Mouse (Mus musculus) limb, embryonic 14.5 days (tissue): ENCODE measurements at regions not wholly inside any gene's neighbourhood (a gene's known extent, or its start where the extent isn't known, plus 50 kb on each side); places are given as distances from the start of the nearest gene placed in this dataset.

Source experiments
- ATAC-seq: fragments of 200-750 bp; cut with Nextera tagmentation; 2 replicates; pipeline ENCODE4 v1.8.0; 2017; ENCODE audit warnings: low read depth, moderate number of reproducible peaks, moderate TSS enrichment; ENCODE audit not compliant: low FRiP score
- DNase-seq: peaks from one replicate; pipeline ENCODE4 v3.0.0-alpha.2; 2015; ENCODE audit warnings: low spot score
- H3K27ac ChIP-seq: fragments of 300-500 bp; sonication (generic); replicated peaks from 2 replicates; pipeline ENCODE4 v1.5.1; 2014; ENCODE audit warnings: low read depth, mild to moderate bottlenecking, low read length, moderate library complexity, mixed read lengths
- H3K27me3 ChIP-seq: fragments of 300-500 bp; sonication (generic); 2 replicates; pipeline ENCODE4 v1.6.1; 2014; ENCODE audit warnings: low read length, mixed read lengths; ENCODE audit not compliant: control insufficient read depth, insufficient read depth
- H3K36me3 ChIP-seq: fragments of 300-500 bp; sonication (generic); 2 replicates; pipeline ENCODE4 v1.6.1; 2014; ENCODE audit warnings: mild to moderate bottlenecking, low read length, moderate library complexity, mixed read lengths; ENCODE audit not compliant: control insufficient read depth, insufficient read depth
- H3K4me1 ChIP-seq: fragments of 300-500 bp; sonication (generic); 2 replicates; pipeline ENCODE4 v1.6.1; 2014; ENCODE audit warnings: antibody characterized with exemption, low read length, mixed read lengths; ENCODE audit not compliant: control insufficient read depth, insufficient read depth
- H3K4me2 ChIP-seq: fragments of 300-500 bp; sonication (generic); replicated peaks from 2 replicates; pipeline ENCODE4 v1.6.1; 2014; ENCODE audit warnings: low read depth, mild to moderate bottlenecking, low read length, moderate library complexity; ENCODE audit not compliant: severe bottlenecking
- H3K4me3 ChIP-seq: fragments of 300-500 bp; sonication (generic); replicated peaks from 2 replicates; pipeline ENCODE4 v1.5.1; 2014; ENCODE audit warnings: low read length
- H3K9ac ChIP-seq: fragments of 300-500 bp; sonication (generic); 2 replicates; pipeline ENCODE4 v1.6.1; 2014; ENCODE audit warnings: mild to moderate bottlenecking, low read depth, low read length, moderate library complexity; ENCODE audit not compliant: severe bottlenecking
- H3K9me3 ChIP-seq: fragments of 300-500 bp; sonication (generic); 2 replicates; pipeline ENCODE4 v1.6.1; 2016; ENCODE audit warnings: low read length; ENCODE audit not compliant: control insufficient read depth
- POLR2A ChIP-seq: fragments of 200-500 bp; IDR thresholded peaks from 2 replicates; pipeline ENCODE4 v1.8.0; 2012; ENCODE audit warnings: inconsistent platforms, mild to moderate bottlenecking, moderate library complexity, borderline replicate concordance; ENCODE audit not compliant: insufficient read depth, insufficient read length; ENCODE audit errors: extremely low read depth
- WGBS: fragments of 180-500 bp; shearing (Covaris S2); extraction: QIAGEN DNeasy Blood & Tissue Kit; methylation state at CpG from one replicate; pipeline ENCODE4 v1.1.7; 2014; 5-methylcytosine and 5-hydroxymethylcytosine counted together

GRCm38 (mm10) chr13:30050745-30051508, 65.1 kb upstream of the E2f3 start:
- no peak for TF ChIP-seq POLR2A
- H3K4me3 ChIP-seq, result no peak overlapping the region
- H3K4me1 ChIP-seq, result no peaks in the 10 kb centered on the region
- 77% methylated on average over 9 of the region's 9 CpGs for WGBS
- no peak for ATAC-seq
- H3K9me3 ChIP-seq, result no peaks in the 10 kb centered on the region
- no peak overlapping the region for H3K4me2 ChIP-seq
- no peak overlapping the region for H3K27ac ChIP-seq
- H3K27me3 ChIP-seq, result no peaks in the 10 kb centered on the region
- no peak overlapping the region for H3K9ac ChIP-seq
- H3K36me3 ChIP-seq, result no peaks in the 10 kb centered on the region
- DNase-seq, result no peak

GRCm38 (mm10) chr13:30048260-30048859, 62.5 kb upstream of the E2f3 start:
- Histone ChIP-seq H3K9me3 (no peaks in the 10 kb centered on the region), H3K4me2 (no peak overlapping the region), H3K9ac (no peak overlapping the region), H3K27me3 (no peaks in the 10 kb centered on the region), H3K36me3 (no peaks in the 10 kb centered on the region), H3K4me3 (no peak overlapping the region), H3K4me1 (no peaks in the 10 kb centered on the region), H3K27ac (no peak overlapping the region)
- TF ChIP-seq POLR2A, result no peak
- ATAC-seq, result no peak
- no peak for DNase-seq
- WGBS, result 62% methylated on average over 11 of the region's 11 CpGs

- H3K9ac ChIP-seq, result no peak overlapping the region
- no peak for TF ChIP-seq POLR2A
- DNase-seq (no peak), ATAC-seq (no peak)
- no peaks in the 10 kb centered on the region for H3K36me3 ChIP-seq
- H3K27ac ChIP-seq, result no peak overlapping the region
- no peak overlapping the region for H3K4me3 ChIP-seq
- H3K9me3 ChIP-seq, result no peaks in the 10 kb centered on the region
- H3K27me3 ChIP-seq, result no peaks in the 10 kb centered on the region
- no peak overlapping the region for H3K4me2 ChIP-seq
- WGBS, result 86% methylated on average over 5 of the region's 5 CpGs
- no peaks in the 10 kb centered on the region for H3K4me1 ChIP-seq
Observed at GRCm38 (mm10) chr13:30046504-30047169, 60.8 kb upstream of the E2f3 start.

GRCm38 (mm10) chr13:30046061-30046460, 60.2 kb upstream of the E2f3 start:
- WGBS, result 81% methylated on average over 14 of the region's 15 CpGs
- no peak overlapping the region for H3K27ac ChIP-seq
- H3K36me3 ChIP-seq, result no peaks in the 10 kb centered on the region
- no peaks in the 10 kb centered on the region for H3K4me1 ChIP-seq
- no peaks in the 10 kb centered on the region for H3K27me3 ChIP-seq
- DNase-seq (no peak), ATAC-seq (no peak)
- H3K9me3 ChIP-seq, result no peaks in the 10 kb centered on the region
- no peak overlapping the region for H3K4me2 ChIP-seq
- H3K9ac ChIP-seq, result no peak overlapping the region
- no peak for TF ChIP-seq POLR2A
- no peak overlapping the region for H3K4me3 ChIP-seq

- Histone ChIP-seq H3K9me3 (no peaks in the 10 kb centered on the region), H3K9ac (no peak overlapping the region), H3K27me3 (no peaks in the 10 kb centered on the region), H3K27ac (no peak overlapping the region), H3K36me3 (no peaks in the 10 kb centered on the region), H3K4me3 (no peak overlapping the region), H3K4me1 (no peaks in the 10 kb centered on the region), H3K4me2 (no peak overlapping the region)
- ATAC-seq (no peak), DNase-seq (no peak)
- TF ChIP-seq POLR2A, result no peak
- 77% methylated on average over 6 of the region's 6 CpGs for WGBS
Observed at GRCm38 (mm10) chr13:30045225-30045624, 59.4 kb upstream of the E2f3 start.
